In genomic region chr10:11080013-11080724, GRCm38 (mm10) we compare ENCODE assay signal across 10 mouse cellular contexts. TPM values are rescaled to one million over a fixed set of nuclear protein-coding genes. Genes with fewer than 3 reads are reported as not detected.
DNase-seq lines count a peak whose midpoint lies in the region; ATAC-seq lines count a peak whose summit lies in the region.
"Had no signal": no experiment of that assay in that cellular context is flagged by ENCODE, and none has a peak within 500 bp of the region (broad histone marks: within the 10 kb centered on the region; RNA-seq: fewer than 3 reads in every experiment).

No protein-coding gene starts in this region.

- no peak for ATAC-seq in hindbrain, embryonic 13.5 days (ENCODE audit: low FRiP score)
- ATAC-seq in neural tube, embryonic 13.5 days (ENCODE audit: low read depth) = 0 out of 2 replicates have a peak, but pooled peaks have one; percentile 10
- ATAC-seq in inflammation-experienced regulatory T-cells, adult 6 months = no peak

- peaks cover 39% of the 10 kb centered on the region for H3K27me3 ChIP-seq in hindbrain, embryonic 13.5 days
- peaks cover 44% of the 10 kb centered on the region for H3K27me3 ChIP-seq in neural tube, embryonic 13.5 days

- peak overlapping the region; percentile 74 for H3K4me2 ChIP-seq in hindbrain, embryonic 13.5 days
- H3K4me2 ChIP-seq in neural tube, embryonic 13.5 days = peak overlapping the region; percentile 67
- H3K4me2 ChIP-seq: lung, embryonic 14.5 days had no signal

- H3K27ac ChIP-seq in hindbrain, embryonic 13.5 days = no peak overlapping the region
- no peak overlapping the region for H3K27ac ChIP-seq in neural tube, embryonic 13.5 days (replicated peaks)

- WGBS in hindbrain, embryonic 13.5 days = 10% methylated on average over 33 of the region's 33 CpGs
- WGBS in neural tube, embryonic 13.5 days = 7% methylated on average over 33 of the region's 33 CpGs

- H3K36me3 ChIP-seq in hindbrain, embryonic 13.5 days = no peaks in the 10 kb centered on the region
- H3K36me3 ChIP-seq in neural tube, embryonic 13.5 days = no peaks in the 10 kb centered on the region

- peak overlapping the region; percentile 49 for H3K4me3 ChIP-seq in hindbrain, embryonic 13.5 days
- peak overlapping the region; percentile 40 for H3K4me3 ChIP-seq in neural tube, embryonic 13.5 days

- no peaks in the 10 kb centered on the region for H3K9me3 ChIP-seq in hindbrain, embryonic 13.5 days
- no peaks in the 10 kb centered on the region for H3K9me3 ChIP-seq in neural tube, embryonic 13.5 days

- peaks cover 18% of the 10 kb centered on the region for H3K4me1 ChIP-seq in hindbrain, embryonic 13.5 days (replicated peaks)
- H3K4me1 ChIP-seq in neural tube, embryonic 13.5 days (replicated peaks) = peaks cover 16% of the 10 kb centered on the region

- peak overlapping the region; percentile 61 for H3K9ac ChIP-seq in hindbrain, embryonic 13.5 days
- H3K9ac ChIP-seq in neural tube, embryonic 13.5 days = peak overlapping the region; percentile 58
- H3K9ac ChIP-seq: lung, embryonic 14.5 days had no signal

- DNase-seq in embryo, embryonic 10 days (ENCODE audit: low spot score) = peak; percentile 26
- no peak for DNase-seq in embryo, embryonic 9.5 days (ENCODE audit: extremely low spot score)
- peak; percentile 66 to 70 for DNase-seq in cerebellum, postnatal 10 days
- no peak for DNase-seq in spleen, postnatal 10 days (ENCODE audit: low spot score in 2 of 2)
- no peak for DNase-seq in ovary, adult 18-20 months (ENCODE audit: low spot score)
- DNase-seq: lung, embryonic 14.5 days had no signal

RNA-seq across cellular contexts. Expression of gene Grm1, which starts 2.0 kb away (rescaled TPM):
- polyA plus RNA-seq in hindbrain, embryonic 13.5 days (2015; fragmentation: Nextera tagmentation; extraction: Ambion mirVana) = 3.2 and 4.0 TPM in 2 replicates
- 1.7 TPM in 2 replicates for polyA plus RNA-seq in neural tube, embryonic 13.5 days (2015; fragmentation: Nextera tagmentation; extraction: Ambion mirVana)
- not detected for polyA plus RNA-seq in inflammation-experienced regulatory T-cells, adult 6 months (2017; shearing (Covaris generic))
- polyA plus RNA-seq: thymus, postnatal 0 days had no signal

Comparison
In these comparisons a context has a peak if more than half of its experiments do, and no peak if none do; other contexts are left out.
1. DNase-seq: peak in embryo, embryonic 10 days (single experiment) and cerebellum, postnatal 10 days (2 of 2); none in embryo, embryonic 9.5 days (single experiment), spleen, postnatal 10 days (0 of 2) and ovary, adult 18-20 months (single experiment).